Mouse (Mus musculus): ENCODE measurements around the gene Zfp963.
A peak's percentile ranks its signal among the peaks of the same experiment; 100 is the strongest.
"Not testable (repeated sequence)": the region's sequence is repeated elsewhere in the genome, so short reads cannot be mapped to it uniquely, and the experiment has no call there.

The Zfp963 gene

GRCm38 (mm10) chr8:69740763-69741162, 9.0 kb downstream of the Zfp963 start:
- no peak for DNase-seq (ENCODE audit: low spot score in 2 of 2)

- DNase-seq (ENCODE audit: low spot score in 2 of 2), result no peak
Observed at GRCm38 (mm10) chr8:69735495-69735894, 14.3 kb downstream of the Zfp963 start.

- no peak for DNase-seq (ENCODE audit: low spot score in 2 of 2)
Observed at GRCm38 (mm10) chr8:69717232-69717580, 32.6 kb downstream of the Zfp963 start.

- DNase-seq (ENCODE audit: low spot score in 2 of 2), result peak; percentile 84 to 89
Observed at GRCm38 (mm10) chr8:69716403-69717231, 33.2 kb downstream of the Zfp963 start.

- no peak for DNase-seq (ENCODE audit: low spot score in 2 of 2)
Observed at GRCm38 (mm10) chr8:69715366-69715765, 34.4 kb downstream of the Zfp963 start.

- DNase-seq (ENCODE audit: low spot score in 2 of 2), result no peak
Observed at GRCm38 (mm10) chr8:69713516-69713915, 36.3 kb downstream of the Zfp963 start.

GRCm38 (mm10) chr8:69710624-69711023, 39.1 kb downstream of the Zfp963 start, which contains the start of gene Zfp869:
TSS of gene Zfp869 (minus strand) at chr8:69710724.
- DNase-seq (ENCODE audit: low spot score in 2 of 2), result not testable (repeated sequence)

GRCm38 (mm10) chr8:69701810-69702209, 48.0 kb downstream of the Zfp963 start:
- no peak for DNase-seq (ENCODE audit: low spot score in 2 of 2)
